Mouse (Mus musculus) C2C12 (cell line): ENCODE measurements around the gene Gls. TPM values are rescaled to one million over a fixed set of nuclear protein-coding genes. Genes with fewer than 3 reads are reported as not detected.

Source experiments
- H3K27me3 ChIP-seq: one replicate; pipeline ENCODE4 v1.6.1; 2011; ENCODE audit not compliant: control insufficient read depth, insufficient read depth, insufficient read length
- H3K36me3 ChIP-seq: one replicate; pipeline ENCODE4 v1.6.1; 2011; ENCODE audit not compliant: control insufficient read depth, insufficient read depth
- H3K4me3 ChIP-seq: one replicate; pipeline ENCODE4 v1.5.1; 2011; ENCODE audit warnings: mild to moderate bottlenecking, control low read depth; ENCODE audit not compliant: poor library complexity, insufficient read depth, severe bottlenecking
- H3K79me2 ChIP-seq: one replicate; pipeline ENCODE4 v1.6.1; 2011; ENCODE audit not compliant: control insufficient read depth, insufficient read depth
- H3K79me3 ChIP-seq: one replicate; pipeline ENCODE4 v1.6.1; 2011; ENCODE audit warnings: low read depth, control low read depth
- H3ac ChIP-seq: one replicate; pipeline ENCODE3; 2011; ENCODE audit warnings: low read depth; ENCODE audit not compliant: control insufficient read depth, insufficient read length
- CEBPB ChIP-seq: IDR thresholded peaks from one replicate; pipeline ENCODE4 v1.6.1; 2011; ENCODE audit warnings: low read depth, mild to moderate bottlenecking, control low read depth, moderate library complexity
- CTCF ChIP-seq: IDR thresholded peaks from one replicate; pipeline ENCODE4 v1.5.1; 2011; ENCODE audit not compliant: control insufficient read depth, insufficient read depth, insufficient read length
- FOSL1 ChIP-seq: IDR thresholded peaks from one replicate; pipeline ENCODE4 v1.8.0; 2011; ENCODE audit warnings: mild to moderate bottlenecking, low read length; ENCODE audit not compliant: poor library complexity, insufficient read depth, severe bottlenecking
- MAX ChIP-seq: IDR thresholded peaks from one replicate; pipeline ENCODE4 v1.6.1; 2011; ENCODE audit warnings: mild to moderate bottlenecking, control low read depth
- MYOD1 ChIP-seq: IDR thresholded peaks from one replicate; pipeline ENCODE4 v1.6.1; 2011; ENCODE audit warnings: low read depth; ENCODE audit not compliant: control insufficient read depth, insufficient read length
- MYOG ChIP-seq: IDR thresholded peaks from one replicate; pipeline ENCODE4 v1.6.1; 2011; ENCODE audit not compliant: control insufficient read depth, insufficient read length; ENCODE audit errors: extremely low read depth
- USF1 ChIP-seq: IDR thresholded peaks from one replicate; pipeline ENCODE4 v1.6.1; 2011; ENCODE audit warnings: low read depth, mild to moderate bottlenecking, control low read depth, moderate library complexity
- polyA plus RNA-seq: library from polyadenylated mRNA; unstranded; fragments of >200 nt; fragmentation: generic; extraction: Trizol; gene quantifications from one replicate; pipeline ENCODE4 v1.2.1, GENCODE M21; 2012; ENCODE audit warnings: missing spikeins

The Gls gene
- polyA plus RNA-seq, 1 experiment, result 22.0 TPM

DNA sequence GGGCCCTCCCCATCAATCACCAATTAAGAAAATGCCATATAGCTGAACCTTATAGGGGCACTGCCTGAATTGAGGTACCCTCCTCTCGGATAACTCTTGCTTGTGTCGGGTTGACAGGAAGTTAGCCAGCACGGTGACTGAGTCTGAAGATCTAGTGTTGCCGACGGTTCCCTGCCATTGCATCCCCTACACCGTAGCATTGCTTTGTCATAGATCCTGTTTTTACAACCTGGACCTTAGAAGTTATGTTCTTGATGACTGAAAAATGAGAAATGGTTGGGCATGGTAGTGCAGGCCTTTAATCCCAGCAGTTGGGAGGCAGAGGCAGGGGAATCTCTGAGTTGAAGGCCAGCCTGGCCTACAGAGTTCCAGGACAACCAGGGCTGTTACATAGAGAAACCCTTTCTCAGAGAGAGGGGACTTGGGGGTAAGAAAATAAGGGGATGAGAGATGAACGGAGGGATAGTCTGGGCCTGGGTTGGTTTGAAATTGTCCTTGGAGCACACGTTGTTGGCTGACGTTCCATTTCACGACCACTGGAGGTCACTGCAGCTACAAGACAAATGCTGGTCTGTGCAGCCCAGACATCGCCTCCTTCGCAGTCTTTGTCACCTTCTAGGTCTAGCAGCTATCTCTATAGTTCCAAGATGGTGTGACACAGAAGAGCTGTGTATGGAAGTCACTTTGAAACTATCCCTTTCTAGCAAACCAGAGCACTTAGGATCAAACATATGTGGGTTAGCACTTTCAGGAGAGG is 86.6 kb downstream of the Gls start:
- Histone ChIP-seq H3ac (no peak overlapping the region), H3K79me3 (no peaks in the 10 kb centered on the region), H3K36me3 (peaks cover 11% of the 10 kb centered on the region), H3K27me3 (no peaks in the 10 kb centered on the region), H3K79me2 (no peaks in the 10 kb centered on the region), H3K4me3 (no peak overlapping the region)
- no peak for TF ChIP-seq FOSL1
- TF ChIP-seq CTCF, result peak; percentile 70

DNA sequence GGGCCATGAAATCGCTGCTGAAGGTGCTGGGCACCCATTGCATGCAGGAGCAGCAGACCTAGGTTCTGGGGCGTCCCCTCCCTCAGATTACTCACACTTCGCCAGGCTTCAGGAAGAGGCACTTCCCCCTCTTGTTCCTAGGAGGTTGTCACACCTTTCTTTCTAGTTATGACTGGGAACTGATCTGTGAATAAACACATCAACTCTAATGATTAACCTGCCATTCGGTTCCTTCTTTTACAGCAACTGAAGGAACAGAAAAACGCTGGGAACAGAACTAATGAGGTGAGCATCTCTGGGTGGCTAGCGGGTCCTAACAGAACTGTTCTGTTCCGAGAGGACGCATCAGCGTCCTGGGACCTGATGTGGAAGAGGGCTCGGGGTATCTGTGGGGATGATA is 88.1 kb downstream of the Gls start:
- no peaks in the 10 kb centered on the region for H3K79me3 ChIP-seq
- H3K4me3 ChIP-seq, result no peak overlapping the region
- peaks cover 11% of the 10 kb centered on the region for H3K36me3 ChIP-seq
- TF ChIP-seq FOSL1 (no peak), MYOD1 (no peak), USF1 (no peak), MAX (no peak), CEBPB (no peak), CTCF (no peak), MYOG (no peak)
- H3K27me3 ChIP-seq, result no peaks in the 10 kb centered on the region
- no peaks in the 10 kb centered on the region for H3K79me2 ChIP-seq
- no peak overlapping the region for H3ac ChIP-seq

DNA sequence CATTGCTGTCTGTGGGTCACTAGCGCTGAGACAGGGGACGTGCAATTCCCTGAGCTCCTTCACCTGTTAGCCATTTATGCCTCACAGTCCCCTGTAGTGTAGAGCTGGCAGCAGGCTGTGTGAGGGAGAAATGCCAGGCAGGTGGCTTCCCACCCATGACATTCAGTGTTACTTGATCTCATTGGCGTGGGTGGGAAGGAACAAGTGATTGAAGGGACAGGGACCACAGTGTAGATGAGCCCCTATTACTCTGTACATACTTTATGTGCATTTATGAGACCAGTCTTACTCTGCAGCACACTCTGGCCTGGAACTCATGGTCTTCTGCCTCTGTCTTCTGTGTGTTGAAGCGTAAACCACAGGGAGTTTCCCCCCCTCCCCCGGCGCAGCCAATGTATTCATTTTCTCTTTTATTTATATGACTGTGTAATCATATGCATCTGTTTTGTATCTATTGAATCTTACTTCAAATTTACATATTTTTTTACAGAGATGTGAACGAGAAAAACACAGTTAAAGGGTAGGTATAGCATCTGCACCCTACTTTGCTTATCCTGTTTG is 89.4 kb downstream of the Gls start:
- Histone ChIP-seq H3K79me2 (no peaks in the 10 kb centered on the region), H3K79me3 (no peaks in the 10 kb centered on the region), H3K36me3 (peaks cover 11% of the 10 kb centered on the region), H3K27me3 (no peaks in the 10 kb centered on the region), H3ac (no peak overlapping the region), H3K4me3 (no peak overlapping the region)
- TF ChIP-seq MYOD1 (no peak), MYOG (no peak), USF1 (no peak), FOSL1 (no peak), MAX (no peak), CTCF (no peak), CEBPB (no peak)

DNA sequence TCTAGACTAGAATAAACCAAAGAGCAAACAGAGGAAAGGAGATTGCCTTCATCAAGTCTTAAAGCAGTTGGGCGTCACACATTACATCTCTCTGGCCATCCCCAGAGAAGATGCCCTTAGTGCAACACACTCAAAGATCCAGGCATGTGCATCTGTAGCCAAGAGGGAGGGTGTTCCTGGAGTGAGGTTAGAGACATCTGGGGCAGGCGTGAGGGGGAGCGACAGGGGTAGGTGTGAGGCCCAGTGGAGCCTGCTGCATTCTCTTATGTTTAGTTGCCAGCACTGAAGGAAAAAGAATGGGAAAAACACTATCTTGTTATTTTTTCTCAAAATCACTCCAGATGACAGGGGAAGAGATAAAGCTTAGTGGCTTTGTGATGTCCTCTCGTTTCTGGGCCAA is 89.8 kb downstream of the Gls start:
- Histone ChIP-seq H3ac (no peak overlapping the region), H3K79me3 (no peaks in the 10 kb centered on the region), H3K36me3 (peaks cover 11% of the 10 kb centered on the region), H3K79me2 (no peaks in the 10 kb centered on the region), H3K4me3 (no peak overlapping the region), H3K27me3 (no peaks in the 10 kb centered on the region)
- TF ChIP-seq MAX, result no peak
- no peak for TF ChIP-seq CTCF
- no peak for TF ChIP-seq USF1
- TF ChIP-seq MYOD1, result no peak
- no peak for TF ChIP-seq FOSL1
- no peak for TF ChIP-seq MYOG
- TF ChIP-seq CEBPB, result no peak

DNA sequence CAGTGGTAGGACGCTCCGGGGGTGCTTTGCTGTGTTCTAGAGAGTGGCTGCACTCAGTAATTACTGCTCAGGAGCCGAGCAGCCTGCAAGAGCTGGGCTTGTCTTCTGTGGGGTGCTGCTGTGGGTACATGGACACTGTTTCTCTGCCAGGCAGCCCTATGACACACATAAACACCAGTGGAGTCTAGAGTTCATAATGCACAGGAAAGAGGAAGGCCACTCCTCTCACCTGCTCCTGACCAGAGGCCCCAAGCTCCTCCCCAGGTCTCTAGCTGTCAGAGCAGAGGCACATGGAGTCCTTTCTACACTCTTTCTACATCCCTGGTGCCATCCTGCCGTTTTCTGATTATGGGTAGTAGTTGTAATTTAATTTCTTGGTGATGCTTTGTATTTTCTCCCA is 90.9 kb downstream of the Gls start:
- Histone ChIP-seq H3ac (no peak overlapping the region), H3K4me3 (no peak overlapping the region), H3K79me2 (no peaks in the 10 kb centered on the region), H3K36me3 (peaks cover 12% of the 10 kb centered on the region), H3K79me3 (no peaks in the 10 kb centered on the region), H3K27me3 (no peaks in the 10 kb centered on the region)
- TF ChIP-seq CEBPB (no peak), CTCF (no peak), FOSL1 (no peak), MAX (no peak), USF1 (no peak), MYOG (no peak)

DNA sequence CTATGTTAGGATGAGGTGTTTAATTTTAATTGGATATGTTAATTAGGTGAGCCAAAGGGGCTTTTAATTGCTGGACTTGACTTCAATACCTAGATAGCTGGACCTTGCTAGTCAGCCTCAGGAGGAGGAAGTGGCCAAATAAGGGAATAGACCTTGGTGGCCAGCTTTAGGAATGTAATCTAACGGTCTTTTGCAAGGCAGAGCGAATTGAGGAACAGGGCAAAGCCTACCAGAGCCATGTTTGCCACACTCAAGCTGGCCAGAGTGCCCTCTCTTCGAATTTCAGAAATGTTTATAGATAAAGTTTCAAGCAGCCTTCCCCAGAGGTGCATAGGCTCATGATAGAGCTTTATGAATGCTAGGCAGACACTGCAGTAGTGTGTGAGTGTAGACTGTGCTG is 91.5 kb downstream of the Gls start:
- Histone ChIP-seq H3K79me2 (no peaks in the 10 kb centered on the region), H3K27me3 (no peaks in the 10 kb centered on the region), H3K79me3 (no peaks in the 10 kb centered on the region), H3K4me3 (no peak overlapping the region), H3K36me3 (peaks cover 12% of the 10 kb centered on the region), H3ac (no peak overlapping the region)
- TF ChIP-seq CTCF (no peak), CEBPB (no peak), MYOG (no peak), MYOD1 (no peak), USF1 (no peak), FOSL1 (no peak)
